Mouse (Mus musculus) Muller cell, postnatal 12 days (primary cell): ENCODE measurements around the gene Tank.

Experiments used
- DNase-seq: peaks from one replicate; pipeline ENCODE4 v3.0.0-alpha.2; 2015; ENCODE audit errors: inconsistent ontology term

Gene Tank

DNA sequence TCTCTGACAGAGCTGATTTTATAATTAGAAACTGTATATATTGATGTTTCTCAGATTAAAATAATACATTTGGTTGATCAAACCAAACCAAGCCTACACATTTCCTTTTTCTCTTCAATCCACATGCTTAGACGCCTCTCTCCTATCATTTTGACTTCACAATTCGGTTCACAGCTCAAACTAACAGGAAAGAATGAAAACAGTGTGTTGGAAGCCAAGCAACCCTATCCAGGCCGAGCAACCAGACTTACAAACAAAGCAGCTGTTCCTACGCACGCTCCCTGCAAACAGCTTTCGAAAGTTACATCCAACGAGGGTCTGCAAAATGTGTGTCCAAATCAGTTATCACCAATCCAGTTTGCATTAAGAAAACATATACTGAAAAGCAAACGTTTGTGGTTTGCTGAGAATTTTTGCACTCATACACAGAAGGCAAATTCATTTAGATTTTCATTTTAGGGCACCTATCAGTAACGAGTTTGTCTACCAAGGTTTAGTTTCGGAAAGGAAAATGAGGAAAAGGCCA lies 2.2 kb downstream of the Tank start:
- no peak for DNase-seq

DNA sequence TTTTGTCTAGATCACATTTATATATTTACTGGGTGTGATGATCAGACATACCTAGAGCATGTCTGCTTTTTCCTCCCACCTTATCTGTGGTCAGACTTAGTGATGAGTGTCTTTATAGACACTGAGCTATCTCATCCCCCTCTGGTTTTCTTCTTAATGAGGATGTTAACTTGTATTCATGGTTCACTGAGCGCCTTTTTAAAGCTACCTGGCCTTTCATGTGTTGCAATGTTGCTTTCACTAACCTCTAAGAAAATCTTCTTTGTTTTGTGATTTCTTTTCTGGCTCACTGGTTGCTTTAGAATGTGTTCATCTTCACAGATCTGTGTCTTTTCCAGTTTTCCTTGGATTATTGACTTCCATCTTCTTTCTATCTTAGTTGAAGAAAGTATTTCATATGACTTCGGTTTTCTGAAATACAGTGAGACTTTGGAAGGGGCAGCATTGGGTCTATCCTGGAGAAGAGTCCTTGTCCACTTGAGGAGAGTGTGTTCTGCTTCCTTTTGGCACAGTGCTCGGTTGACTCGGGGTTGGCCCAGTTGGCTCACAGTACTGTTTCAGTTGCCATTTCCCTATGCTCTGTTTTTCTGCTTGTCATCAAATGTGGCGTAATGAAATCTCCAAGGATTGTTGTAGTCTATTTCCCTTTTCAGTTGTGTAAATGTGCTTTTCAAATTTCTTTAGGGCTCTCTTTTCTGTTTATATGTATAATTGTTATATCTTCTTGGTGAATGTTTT lies 4.4 kb downstream of the Tank start:
- DNase-seq = no peak

DNA sequence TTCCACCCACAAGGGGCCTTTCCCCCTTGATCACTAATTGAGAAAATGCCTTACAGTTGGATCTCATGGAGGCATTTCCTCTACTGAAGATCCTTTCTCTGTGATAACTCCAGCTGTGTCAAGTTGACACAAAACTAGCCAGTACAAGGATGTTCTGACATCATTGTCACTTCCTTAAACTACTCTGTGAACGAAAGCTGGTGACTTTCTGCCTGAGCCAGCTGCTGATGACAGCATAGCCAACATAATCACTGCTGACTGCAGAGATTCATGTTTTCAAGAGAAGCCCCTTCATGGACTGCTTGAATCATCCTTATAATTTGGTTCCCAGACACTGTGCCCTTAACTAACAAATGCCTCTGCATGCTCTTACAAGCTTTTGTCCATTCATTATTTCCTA lies 7.1 kb downstream of the Tank start:
- no peak for DNase-seq

DNA sequence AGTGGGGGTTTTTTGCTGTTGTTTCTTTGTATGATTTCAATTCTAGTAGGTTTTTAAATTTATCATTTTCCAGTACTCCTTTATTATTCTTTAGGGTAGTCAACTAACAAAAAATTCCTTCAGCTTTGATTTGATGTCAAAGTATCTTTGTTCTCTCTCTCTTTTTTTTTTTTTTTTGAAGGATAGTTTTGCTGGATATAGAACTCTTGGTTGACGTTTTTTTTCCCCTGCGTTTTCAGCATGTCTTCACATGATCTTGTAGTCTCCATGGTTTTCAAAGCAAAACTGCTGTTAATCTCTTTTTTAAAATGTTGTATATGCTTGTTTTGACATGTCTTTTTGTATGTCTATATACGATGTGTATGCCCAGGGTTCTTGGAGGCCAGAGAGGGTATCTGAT lies 7.8 kb downstream of the Tank start:
- DNase-seq = no peak

DNA sequence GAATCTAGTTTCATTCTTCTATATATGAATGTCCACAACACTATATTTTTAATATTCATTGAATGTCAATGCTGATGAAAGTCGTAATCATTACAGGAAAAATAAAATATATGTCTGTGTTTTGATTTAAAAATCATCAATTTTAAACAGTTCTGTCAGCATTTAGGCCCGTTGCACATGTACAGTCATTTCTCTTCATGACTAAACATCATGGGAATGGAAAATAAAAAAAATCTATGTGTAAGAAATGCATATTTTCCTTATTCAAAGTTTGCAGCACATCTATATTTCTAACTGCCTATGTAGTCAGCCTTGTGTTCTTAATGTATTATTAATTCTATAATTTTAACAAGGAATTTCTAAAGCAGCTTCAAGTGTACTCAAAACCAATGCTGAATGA lies 12.4 kb downstream of the Tank start:
- DNase-seq = no peak

DNA sequence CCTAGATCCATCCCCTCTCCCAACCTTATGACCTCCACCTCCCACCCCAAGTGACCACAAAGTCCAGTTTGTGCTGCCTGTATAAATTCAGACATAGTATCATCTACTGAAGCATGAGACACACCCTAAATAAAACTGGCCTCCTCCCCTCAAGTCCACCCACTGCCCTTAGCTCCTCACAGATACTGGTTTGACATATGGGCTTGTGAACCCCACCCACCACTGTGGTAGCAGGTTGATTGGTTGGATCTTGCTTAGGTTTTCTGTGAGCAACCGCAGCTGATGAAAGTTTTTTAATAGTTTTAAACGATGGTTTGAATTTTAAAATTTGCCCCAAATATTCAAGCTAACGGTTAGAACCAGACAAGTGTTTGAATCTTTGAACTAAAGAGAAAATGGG lies 13.7 kb downstream of the Tank start:
- no peak for DNase-seq

DNA sequence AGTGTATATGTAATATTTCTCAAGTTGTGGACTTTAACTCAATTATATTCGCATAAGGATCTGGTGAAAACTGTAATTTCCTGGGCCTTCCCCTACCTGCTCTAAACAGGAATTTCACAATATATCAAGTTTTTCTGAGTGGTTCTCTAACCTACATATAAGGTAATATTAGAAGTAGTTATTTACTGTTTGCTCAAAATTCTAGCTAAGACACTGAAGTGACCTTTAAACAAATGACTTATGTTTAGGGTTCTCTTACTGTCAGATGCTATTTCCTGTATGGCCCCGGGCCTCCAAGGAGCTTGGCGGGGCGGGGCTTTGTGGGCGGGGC lies 14.3 kb downstream of the Tank start:
- no peak for DNase-seq

DNA sequence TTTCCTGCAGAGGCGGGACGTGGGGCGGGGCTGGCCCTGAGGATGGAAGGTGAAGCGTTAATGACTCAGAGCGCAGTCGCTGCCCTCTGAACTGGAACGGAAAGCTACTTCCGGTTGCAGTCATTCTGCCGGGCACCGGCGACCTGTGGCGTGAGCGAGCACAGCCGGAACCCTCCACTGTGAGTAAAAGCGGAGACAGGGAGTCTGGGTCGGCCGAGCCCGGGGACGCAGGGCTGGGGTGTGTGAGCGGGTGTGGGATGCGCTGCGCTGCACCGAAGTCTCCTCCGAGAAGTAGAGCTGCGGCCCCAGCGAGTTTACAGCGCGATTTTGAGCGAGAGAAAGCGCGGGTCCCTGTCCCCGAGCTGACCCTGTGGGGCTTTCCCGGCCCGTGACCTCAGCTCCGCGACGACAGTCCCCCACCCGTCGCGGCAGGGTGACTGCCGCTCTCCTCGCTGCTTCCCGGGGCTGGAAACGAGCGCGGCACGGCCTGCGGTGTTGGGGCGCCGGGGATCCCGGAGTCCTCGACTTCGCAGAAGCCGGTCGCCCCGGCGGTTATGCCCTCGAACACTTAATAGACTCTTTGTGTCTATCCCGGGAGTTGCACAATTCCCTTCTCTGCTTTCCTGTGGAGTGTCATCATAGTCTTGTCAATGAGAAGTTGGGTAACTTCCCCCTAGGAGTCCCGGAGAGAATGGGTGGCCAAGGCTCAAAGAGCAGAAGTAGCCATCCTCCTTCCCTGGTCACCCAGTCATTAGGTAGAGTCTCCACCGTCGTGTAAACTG lies 14.8 kb downstream of the Tank start:
- peak; percentile 95 for DNase-seq

DNA sequence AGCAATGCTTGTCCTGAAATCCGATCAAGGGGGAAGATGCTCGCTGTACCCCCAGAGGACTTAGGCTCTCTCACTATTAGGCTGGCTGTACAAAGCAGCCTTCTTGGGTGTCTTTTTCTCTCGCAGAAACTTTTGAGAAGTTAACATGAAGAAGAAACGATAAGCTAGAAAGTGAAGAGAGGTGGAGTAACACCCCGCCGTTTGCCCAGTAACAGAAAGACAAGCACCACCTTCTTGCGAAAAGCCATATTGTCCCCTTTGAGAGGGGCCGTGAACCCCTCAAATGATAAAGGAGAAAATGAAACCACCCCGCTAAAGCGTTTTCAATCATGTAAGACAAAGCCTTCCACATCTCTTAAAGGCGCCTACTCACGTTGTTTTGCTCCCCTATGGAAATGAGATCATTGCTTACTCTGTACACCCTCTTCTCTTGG lies 15.5 kb downstream of the Tank start:
- peak; percentile 54 for DNase-seq

DNA sequence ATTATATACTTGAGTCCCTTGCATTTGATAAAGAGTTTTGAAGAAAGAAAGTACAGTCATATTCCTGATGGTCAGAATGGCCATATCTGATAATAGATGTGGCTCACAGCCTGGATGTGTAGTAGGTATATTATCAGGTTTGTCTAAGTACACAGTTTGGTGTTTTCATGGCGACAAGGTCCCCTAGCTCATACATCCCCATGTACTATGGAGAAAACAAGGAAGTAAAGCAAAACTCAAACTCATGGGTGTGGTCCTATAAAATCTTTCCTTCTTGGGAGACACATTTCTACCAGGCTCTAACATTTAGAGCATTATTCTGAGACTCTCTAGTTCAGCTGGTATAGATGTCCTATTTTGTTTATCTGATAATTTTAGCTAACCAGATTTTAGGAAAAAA lies 21.3 kb downstream of the Tank start:
- no peak for DNase-seq

DNA sequence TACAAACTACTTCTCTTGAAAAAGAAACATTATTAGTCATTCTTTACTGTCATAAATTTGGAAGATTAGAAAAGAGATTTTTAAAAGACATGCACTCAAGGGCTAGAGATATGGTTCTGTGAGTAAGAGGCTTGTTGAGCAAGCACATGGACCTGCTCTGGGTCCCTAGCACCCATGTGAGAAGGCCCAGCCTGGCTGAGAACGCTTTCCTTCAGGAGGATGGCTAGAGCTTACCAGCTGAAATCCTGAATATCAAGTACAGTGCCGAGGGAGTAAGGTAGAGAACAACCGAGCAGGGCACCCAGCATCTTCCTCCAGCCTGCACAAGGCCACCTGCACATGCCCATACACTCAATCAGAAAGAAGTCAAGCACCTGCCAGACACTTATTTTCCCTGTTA lies 25.1 kb downstream of the Tank start:
- DNase-seq = no peak

DNA sequence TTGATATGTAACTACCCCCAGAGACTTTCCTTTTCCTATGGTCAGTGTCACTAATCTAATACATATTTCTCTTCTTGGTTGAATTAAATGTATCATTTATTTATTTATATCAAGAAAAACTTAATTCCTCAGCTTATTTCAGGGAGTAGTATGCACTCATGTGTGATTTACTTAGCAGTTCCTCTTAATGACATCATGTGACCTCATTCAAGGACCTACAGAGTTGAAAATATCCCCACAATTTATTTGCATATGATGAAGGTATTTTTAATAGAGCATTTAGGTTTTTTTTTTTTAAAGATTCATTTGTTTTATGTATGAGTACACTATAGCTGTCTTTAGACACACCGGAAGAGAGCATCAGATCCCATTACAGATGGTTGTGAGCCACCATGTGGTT lies 28.6 kb downstream of the Tank start:
- DNase-seq = no peak

DNA sequence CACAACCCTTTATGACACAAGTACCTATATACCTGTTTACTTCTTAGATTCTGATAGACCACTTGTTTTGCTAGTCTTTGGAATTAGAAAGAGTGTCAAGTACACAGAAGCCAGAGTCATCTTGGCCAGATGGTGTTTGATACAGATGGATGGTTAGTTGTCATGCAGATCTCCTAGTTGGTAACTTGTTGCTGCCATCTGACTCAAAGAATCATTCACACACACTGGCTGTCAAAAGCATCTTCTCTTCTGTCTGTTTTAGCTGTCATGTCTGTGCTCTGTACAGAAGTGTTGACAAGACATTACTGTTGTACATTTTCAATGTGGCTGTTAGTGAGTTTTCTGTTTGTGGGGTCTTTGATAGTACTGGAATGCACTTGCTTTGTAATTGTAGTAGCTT lies 45.6 kb downstream of the Tank start:
- DNase-seq = no peak

DNA sequence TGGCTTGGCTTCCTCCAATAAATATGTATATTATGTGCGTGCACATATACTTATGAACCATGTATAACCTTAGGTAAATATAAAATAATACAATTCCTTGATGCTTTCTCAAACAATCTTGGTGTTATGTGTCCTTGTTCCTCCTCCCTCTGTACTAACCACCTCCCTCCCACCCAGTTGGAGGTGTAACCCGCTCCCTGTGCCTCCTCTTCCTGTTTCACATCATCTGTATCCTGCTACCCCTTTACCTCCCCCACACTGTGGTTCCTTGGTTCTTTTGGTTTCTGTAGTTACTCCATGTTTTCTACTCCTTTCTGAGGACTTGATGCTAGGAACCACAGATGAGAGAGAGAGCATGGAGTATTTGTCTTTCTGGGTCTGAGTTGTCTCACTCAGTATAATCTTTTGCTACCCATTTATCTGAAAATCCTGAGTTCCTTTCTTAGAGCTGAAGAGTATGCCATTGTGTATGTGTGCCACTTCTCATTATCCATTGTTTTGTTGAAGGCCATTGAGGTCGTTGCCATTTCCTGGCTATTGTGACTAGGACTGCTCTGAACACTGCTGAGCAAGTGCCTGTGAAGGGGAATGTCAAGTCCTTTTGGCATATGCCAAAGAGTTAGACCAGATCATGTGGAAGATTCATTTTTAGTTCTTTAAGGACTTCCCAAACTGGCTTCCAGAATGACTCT lies 52.6 kb downstream of the Tank start:
- DNase-seq = peak; percentile 78

DNA sequence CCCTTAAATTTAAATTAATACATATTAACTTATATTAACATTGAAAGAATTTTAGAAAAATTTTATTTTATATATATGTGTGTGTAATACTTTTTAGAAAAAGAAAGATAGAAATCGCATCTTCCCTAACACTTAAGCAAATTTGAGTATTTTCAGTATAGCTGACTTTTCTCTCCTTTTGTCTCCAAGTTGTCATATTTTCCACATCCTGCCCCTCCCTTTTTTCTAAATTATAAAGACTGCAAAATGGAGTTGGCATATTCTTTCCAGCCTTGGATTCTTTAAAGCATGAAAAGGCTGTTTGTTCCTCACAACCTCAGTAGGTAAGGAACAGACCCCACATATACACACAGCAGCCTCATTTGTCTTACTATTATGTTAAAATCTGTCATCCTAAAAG lies 56.7 kb downstream of the Tank start:
- DNase-seq = no peak

DNA sequence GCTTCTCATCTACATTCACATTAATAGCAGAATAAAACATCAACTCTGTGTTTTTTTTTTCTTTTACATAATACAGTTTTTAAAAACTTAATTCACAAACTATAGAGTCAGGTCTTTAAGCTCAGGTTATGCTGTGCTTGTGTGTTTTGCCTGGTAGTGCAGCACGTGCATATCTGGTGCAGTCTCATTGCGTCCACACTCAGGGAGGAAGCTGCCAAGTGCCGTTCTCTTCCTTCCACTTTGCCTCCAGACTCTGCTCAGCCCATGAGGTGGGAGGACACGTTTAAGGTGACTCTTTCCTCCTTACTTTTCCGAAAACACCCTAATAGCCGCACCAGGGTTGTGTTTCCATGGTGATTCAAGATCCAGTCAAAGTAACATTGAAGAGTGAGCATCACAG lies 59.8 kb downstream of the Tank start:
- no peak for DNase-seq

DNA sequence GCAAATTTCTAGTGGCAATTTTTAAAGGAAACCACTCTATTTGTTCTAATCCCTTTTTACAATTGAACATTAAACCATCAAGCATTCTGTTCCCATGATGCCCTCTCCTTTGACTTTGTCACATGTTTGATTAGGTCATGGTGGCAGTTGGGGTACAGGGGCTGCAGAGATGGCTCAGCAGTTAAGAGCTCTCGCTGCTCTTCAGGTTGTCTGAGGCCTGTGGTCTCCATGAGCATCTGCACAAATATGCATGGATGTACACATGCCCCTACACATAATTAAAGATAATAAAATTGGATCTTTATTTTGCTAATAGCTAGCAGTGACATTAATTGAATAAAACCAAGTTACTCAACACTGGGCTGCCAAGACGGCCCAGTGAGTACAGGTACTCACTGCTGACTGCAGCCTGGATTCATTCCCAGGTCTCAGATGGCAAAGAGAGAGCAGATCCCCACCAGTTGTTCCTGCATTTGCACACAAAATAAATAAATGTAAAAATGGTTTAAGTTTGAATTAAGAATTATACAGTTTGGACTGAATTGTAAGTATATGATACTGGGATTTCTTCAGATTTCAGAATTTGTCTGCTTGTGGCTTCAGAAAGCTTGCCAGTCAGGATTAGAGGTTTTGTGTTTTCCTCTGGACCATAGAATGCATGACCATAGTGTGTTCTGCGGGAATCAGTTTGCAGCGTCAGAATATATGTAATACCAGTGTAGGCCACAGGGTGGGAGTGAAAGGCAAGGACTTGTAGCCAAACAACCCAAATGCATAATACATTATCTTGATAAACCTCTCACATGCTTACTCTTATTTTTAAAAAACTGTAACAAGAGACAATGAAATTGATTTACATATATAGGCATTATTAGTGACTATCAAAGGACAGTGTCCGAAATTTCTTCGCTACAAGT lies 64.3 kb downstream of the Tank start:
- peak; percentile 17 for DNase-seq

DNA sequence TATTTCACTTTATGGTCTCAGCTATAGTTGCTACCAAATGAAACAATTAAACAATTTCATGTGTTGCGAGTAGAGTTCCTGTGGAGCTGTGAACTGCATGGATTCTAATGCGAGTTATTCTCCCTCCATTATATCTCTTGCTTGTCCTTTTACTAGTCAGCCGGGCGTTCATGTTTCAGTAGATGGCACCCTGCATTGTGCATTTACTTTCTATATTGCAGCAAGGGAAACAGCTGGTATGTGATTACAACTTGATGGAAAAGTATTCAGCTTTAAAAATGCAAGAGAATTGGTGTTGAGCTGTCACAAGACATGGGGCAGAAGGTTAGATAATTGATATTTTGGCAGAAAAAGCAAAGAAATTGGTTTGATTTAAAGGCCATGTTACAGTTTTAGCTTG lies 72.8 kb downstream of the Tank start:
- DNase-seq = no peak

DNA sequence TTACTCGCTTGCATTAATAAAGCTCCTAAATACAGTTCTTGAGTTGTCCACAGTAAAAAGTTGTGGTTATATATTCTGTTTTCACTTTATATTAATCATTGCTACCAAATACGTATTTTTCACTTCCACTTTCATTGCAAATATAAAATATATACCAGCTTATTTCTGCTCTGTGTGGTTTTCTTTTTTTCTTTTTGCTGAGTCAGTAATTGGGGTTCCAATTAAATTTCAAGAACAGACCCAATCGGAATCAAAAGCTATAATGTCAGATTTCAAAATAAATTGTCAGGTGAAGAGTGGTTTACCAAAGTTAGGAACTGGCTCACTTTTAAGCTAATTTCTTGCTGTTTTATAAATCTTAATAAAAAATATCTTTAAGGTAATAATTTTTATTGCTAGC lies 73.3 kb downstream of the Tank start:
- DNase-seq = no peak

DNA sequence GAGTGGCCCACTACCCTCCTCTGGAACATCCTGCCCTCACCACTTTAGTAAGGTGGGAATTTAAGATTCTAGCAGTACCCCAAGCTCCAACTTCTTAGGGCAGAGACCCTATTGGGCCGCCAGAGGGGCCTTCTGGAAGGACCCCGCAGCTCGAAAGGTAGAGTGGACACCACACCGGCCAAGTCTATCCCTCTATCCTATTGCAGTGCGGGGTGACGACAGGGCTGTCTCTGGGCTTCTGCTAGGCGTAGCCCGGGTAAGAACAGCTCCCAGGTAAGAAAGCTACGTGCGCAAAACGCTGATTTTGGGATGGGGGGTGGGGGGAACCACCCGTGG lies 76.6 kb downstream of the Tank start:
- DNase-seq = no peak

DNA sequence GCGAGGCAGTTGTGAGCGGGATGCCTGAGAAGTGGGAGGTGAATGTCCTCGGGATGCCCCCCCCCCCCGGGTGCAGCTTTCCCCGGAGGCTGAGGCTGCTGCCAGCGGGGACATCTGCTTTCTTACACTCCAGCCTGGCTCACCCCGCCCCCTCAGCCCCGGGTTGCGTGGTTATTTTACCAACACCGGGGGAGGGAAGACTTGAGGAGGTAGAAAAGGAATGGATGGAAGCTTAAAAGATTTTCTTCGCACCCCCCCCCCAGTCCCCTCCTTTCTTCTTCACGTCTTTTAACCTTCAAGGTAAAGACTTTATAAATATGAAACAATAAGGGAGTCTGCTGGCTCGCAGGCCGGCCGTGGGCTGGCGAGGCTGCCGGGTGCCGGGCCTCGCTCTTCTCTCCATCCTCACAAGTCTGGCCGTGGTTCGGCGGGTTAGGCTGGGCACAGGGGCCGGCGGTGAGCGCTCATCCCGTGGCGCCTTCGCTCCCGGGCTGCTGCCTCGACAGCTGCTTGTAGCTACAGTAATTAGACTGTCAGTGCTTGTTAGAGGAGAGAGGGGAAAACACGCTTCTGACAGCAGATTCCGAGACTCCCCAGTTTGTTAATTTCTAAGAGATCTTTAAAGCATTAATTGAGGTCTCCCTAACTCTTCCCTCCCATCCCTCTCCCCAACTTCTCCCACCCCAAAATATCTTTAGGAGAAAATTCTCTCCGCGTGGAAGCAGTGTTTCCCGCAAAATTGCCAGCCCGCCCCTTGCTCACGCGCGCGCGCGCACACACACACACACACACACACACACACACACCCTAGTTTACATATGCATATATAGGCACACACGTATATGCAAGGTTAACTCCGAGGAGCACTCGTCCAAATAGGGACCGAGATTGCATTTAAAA lies 77.2 kb downstream of the Tank start:
- DNase-seq = peak; percentile 51
